Mouse (Mus musculus) lung, postnatal 14 days (tissue): ENCODE results near the gene Cdk9.
A peak's percentile ranks its signal among the peaks of the same experiment; 100 is the strongest.

ENCODE experiments used
- DNase-seq: peaks from one replicate; pipeline ENCODE4 v3.0.0; 2021

The Cdk9 gene

GRCm38 (mm10) chr2:32704021-32704421 lies 8.9 kb downstream of the Cdk9 start, which contains the start of gene Fpgs:
Gene Fpgs, minus strand, starts transcription at chr2:32704145.
- DNase-seq, result no peak

- no peak for DNase-seq
These were observed 9.8 kb downstream of the Cdk9 start for GRCm38 (mm10) chr2:32703046-32703445.

- DNase-seq, result no peak
These were observed 11.7 kb downstream of the Cdk9 start for GRCm38 (mm10) chr2:32700966-32701743.

- no peak for DNase-seq
These were observed 13.2 kb downstream of the Cdk9 start for GRCm38 (mm10) chr2:32699680-32700079.

GRCm38 (mm10) chr2:32694691-32695090 lies 18.2 kb downstream of the Cdk9 start:
- DNase-seq, result no peak

- peak; percentile 97 for DNase-seq
These were observed 19.0 kb downstream of the Cdk9 start for GRCm38 (mm10) chr2:32693823-32694411.

GRCm38 (mm10) chr2:32693282-32693681 lies 19.6 kb downstream of the Cdk9 start:
- no peak for DNase-seq

GRCm38 (mm10) chr2:32692496-32692895 lies 20.4 kb downstream of the Cdk9 start:
- DNase-seq, result no peak

- DNase-seq, result no peak
These were observed 21.8 kb downstream of the Cdk9 start for GRCm38 (mm10) chr2:32691041-32691440.

- DNase-seq, result peak; percentile 95
These were observed 23.5 kb downstream of the Cdk9 start for GRCm38 (mm10) chr2:32689420-32689819.

- DNase-seq, result no peak
These were observed 25.3 kb downstream of the Cdk9 start for GRCm38 (mm10) chr2:32687562-32687961.

- DNase-seq, result no peak
These were observed 26.2 kb downstream of the Cdk9 start for GRCm38 (mm10) chr2:32686640-32687039.

GRCm38 (mm10) chr2:32685807-32686206 lies 27.1 kb downstream of the Cdk9 start:
- no peak for DNase-seq

GRCm38 (mm10) chr2:32684681-32685428 lies 28.0 kb downstream of the Cdk9 start:
- no peak for DNase-seq

- DNase-seq, result no peak
These were observed 29.2 kb downstream of the Cdk9 start for GRCm38 (mm10) chr2:32683701-32684100.

- no peak for DNase-seq
These were observed 30.0 kb downstream of the Cdk9 start for GRCm38 (mm10) chr2:32682721-32683417.

- no peak for DNase-seq
These were observed 31.1 kb downstream of the Cdk9 start for GRCm38 (mm10) chr2:32681754-32682153.

- DNase-seq, result no peak
These were observed 31.8 kb downstream of the Cdk9 start for GRCm38 (mm10) chr2:32680961-32681650.

- no peak for DNase-seq
These were observed 32.8 kb downstream of the Cdk9 start for GRCm38 (mm10) chr2:32680051-32680451.

GRCm38 (mm10) chr2:32677683-32678082 lies 35.2 kb downstream of the Cdk9 start:
- no peak for DNase-seq

GRCm38 (mm10) chr2:32676821-32677220 lies 36.1 kb downstream of the Cdk9 start:
- no peak for DNase-seq

GRCm38 (mm10) chr2:32673176-32673917 lies 39.5 kb downstream of the Cdk9 start:
- peak; percentile 62 for DNase-seq
